Mouse (Mus musculus): ENCODE results near the gene Enthd1. TPM values are rescaled to one million over a fixed set of nuclear protein-coding genes. Genes with fewer than 3 reads are reported as not detected.

Enthd1 gene
- polyA plus RNA-seq (2012; rRNA removed): not detected in 2 replicates

DNA sequence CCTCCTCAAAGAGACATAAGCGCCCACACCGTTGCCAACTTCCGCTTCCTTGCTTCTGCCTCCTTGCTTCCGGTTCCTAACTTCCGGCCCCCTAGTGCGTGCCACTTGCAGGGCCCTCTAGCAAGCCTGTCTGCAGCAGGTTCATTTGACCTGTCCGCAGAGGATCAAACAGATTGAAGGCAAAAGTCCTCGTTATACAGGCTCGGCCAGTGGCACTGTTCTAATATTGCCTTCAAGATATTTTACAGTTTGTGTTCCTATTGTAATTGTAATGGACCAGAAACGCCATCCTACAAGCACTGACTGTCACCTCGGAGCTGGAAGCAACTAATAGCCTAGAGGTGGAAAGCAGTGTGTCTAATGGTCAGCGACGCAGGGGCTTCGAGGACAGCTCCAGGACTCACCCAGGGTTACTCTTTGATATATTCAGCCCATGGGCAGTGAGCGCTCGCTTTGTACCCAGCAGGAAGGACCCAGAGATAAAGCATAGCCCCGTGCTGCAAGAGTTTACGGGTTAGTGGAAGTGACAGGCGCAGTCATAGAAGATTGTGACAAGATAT, at the start of gene Enthd1:
Gene Enthd1 (minus strand): TSS at position 51 of the 560 bp plus-strand sequence.

DNA sequence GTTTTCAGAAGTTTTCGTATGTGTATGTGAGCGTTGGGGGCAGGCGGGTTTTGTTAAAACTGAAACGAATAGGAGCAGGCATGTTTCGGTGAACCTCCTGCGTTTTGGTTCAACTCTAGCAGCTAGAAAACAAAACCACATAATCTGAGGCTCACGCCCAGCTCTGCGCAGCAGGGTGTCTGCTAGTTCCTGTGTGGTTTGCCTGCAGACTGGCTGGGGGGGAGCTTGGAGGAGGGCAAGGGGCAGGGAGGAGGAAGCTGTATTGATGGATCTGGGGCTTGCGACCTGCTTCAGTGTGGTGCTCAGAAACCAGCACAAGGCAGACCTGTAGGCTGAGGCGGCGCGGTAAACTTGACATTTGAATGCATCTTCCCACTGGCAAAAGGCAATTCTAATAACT, 7.3 kb upstream of the Enthd1 start, which contains the start of gene Grap2:
Gene Grap2 (plus strand): TSS at position 304 of the 400 bp plus-strand sequence.

Other genes with a start within 250 kb of the Enthd1 start
- gene Grap2, start 7.4 kb upstream of the Enthd1 start, polyA plus RNA-seq (2012; rRNA removed): 3.1 and 3.8 TPM in 2 replicates
- gene Fam83f, start 106.7 kb upstream of the Enthd1 start, polyA plus RNA-seq (2012; rRNA removed): 0.24 and 0.34 TPM in 2 replicates
- gene Tnrc6b, start 146.2 kb upstream of the Enthd1 start, polyA plus RNA-seq (2012; rRNA removed): 15.8 and 21.6 TPM in 2 replicates